Mouse (Mus musculus) heart, adult 2 months (tissue): Measurements from ENCODE around the gene Rem2. TPM values are rescaled to one million over a fixed set of nuclear protein-coding genes. Genes with fewer than 3 reads are reported as not detected.
A peak's percentile ranks its signal among the peaks of the same experiment; 100 is the strongest.

Source experiments
- DNase-seq, 2 experiments: peaks; one replicate each; pipeline ENCODE4 v3.0.0; 2021
- H3K27ac ChIP-seq: fragments of 200-600 bp; 2 replicates; pipeline ENCODE4 v1.8.1; 2022
- H3K27me3 ChIP-seq: fragments of 200-500 bp; 2 replicates; pipeline ENCODE4 v1.6.1; 2012; ENCODE audit warnings: mild to moderate bottlenecking, low read length, inconsistent platforms, mixed read lengths; ENCODE audit not compliant: control insufficient read depth, insufficient read depth
- H3K36me3 ChIP-seq: fragments of 200-500 bp; 2 replicates; pipeline ENCODE4 v1.6.1; 2012; ENCODE audit warnings: low read length, inconsistent platforms; ENCODE audit not compliant: control insufficient read depth, insufficient read depth
- H3K4me1 ChIP-seq: fragments of 200-500 bp; 2 replicates; pipeline ENCODE4 v1.6.1; 2011; ENCODE audit warnings: low read length; ENCODE audit not compliant: control insufficient read depth, insufficient read depth
- H3K4me3 ChIP-seq: fragments of 200-600 bp; 2 replicates; pipeline ENCODE4 v1.8.1; 2022
- H3K79me2 ChIP-seq: fragments of 200-500 bp; replicated peaks from 2 replicates; pipeline ENCODE4 v1.6.1; 2012; ENCODE audit warnings: mild to moderate bottlenecking, inconsistent platforms, low read length, moderate library complexity, mixed read lengths; ENCODE audit not compliant: control insufficient read depth, insufficient read depth
- H3K9ac ChIP-seq: fragments of 200-500 bp; 2 replicates; pipeline ENCODE4 v1.6.1; 2012; ENCODE audit warnings: low read depth, mild to moderate bottlenecking, control low read depth, inconsistent platforms, low read length, mixed read lengths
- CTCF ChIP-seq: fragments of 200-600 bp; IDR thresholded peaks from 2 replicates; pipeline ENCODE4 v1.8.1; 2022; ENCODE audit warnings: antibody characterized with exemption, mild to moderate bottlenecking, moderate library complexity
- EP300 ChIP-seq: fragments of 200-500 bp; IDR thresholded peaks from 2 replicates; pipeline ENCODE4 v1.6.1; 2011; ENCODE audit warnings: low read depth, low read length, control low read depth; ENCODE audit not compliant: insufficient read depth
- POLR2A ChIP-seq: fragments of 200-500 bp; IDR thresholded peaks from 2 replicates; pipeline ENCODE4 v1.6.1; 2011; ENCODE audit warnings: mild to moderate bottlenecking, low read depth, low read length, control low read depth; ENCODE audit not compliant: insufficient read depth
- WGBS: fragments of 180-500 bp; shearing (Covaris S2); methylation state at CpG from one replicate; pipeline ENCODE4 v1.1.7; 2018; 5-methylcytosine and 5-hydroxymethylcytosine counted together
- intact Hi-C: fragments of 180-260 bp; cut with DNase I; formaldehyde crosslinking; loops from one replicate; pipeline ENCODE4 v1.15.1; 2025
- polyA plus RNA-seq: library from polyadenylated mRNA; depleted of rRNA; stranded (reverse); fragments of >200 nt; gene quantifications from 2 replicates; pipeline ENCODE4 v1.2.3, GENCODE M21; 2012
- total RNA-seq, 2 experiments: library from RNA; stranded (reverse); gene quantifications; 2 replicates each; pipeline ENCODE4 v1.2.3; 2021

Rem2 gene
- total and polyA plus RNA-seq, 3 experiments = not detected

DNA sequence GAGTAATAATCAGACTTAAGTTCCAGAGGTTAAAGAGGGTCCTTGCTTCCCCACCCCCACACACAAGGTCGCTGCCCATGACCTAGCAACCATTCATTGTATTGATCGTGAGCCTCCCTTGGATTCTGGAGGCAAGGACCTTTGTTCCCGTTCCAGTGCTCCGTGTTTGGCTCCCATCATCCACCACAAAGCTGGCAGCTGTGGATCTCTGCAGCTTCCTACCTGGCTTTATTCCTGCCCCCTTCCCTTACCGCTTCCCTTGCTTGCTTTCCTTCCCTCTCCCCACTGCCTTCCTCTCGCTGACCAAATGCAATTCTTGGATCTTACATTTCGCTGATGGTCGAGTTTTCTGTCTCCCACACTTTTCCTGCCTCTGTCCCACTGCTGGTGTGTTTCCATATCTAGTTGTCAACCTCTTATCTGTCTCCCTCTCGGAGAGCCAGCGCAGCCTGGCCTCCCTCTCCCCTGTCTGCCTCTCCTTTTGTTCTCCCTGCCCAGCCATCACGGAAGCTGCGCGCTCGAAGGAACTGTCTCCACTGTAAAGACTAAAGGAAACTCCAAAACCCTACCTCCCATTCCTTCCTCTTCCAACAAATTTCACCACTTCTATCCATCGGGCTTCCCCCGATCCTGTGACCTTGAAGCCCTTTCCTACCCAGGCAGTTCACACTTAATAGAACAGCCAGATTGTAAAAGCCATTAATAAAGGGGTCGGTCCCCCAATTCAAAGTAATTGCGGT is 45.3 kb upstream of the Rem2 start:
- no peak for TF ChIP-seq CTCF
- no peak for TF ChIP-seq EP300
- TF ChIP-seq POLR2A = no peak
- peak in 1 of 2 experiments; percentile 25 for DNase-seq
- H3K4me3 ChIP-seq = peak overlapping the region; percentile 71
- peak overlapping the region; percentile 81 for H3K27ac ChIP-seq
- intact Hi-C loops = loop anchor here (2.0 kb wide), 1 partner anchor 18 kb away; no protein-coding TSS in a partner anchor
- peaks cover 1% of the 10 kb centered on the region; the same call in 1 of the 2 replicates for H3K27me3 ChIP-seq
- WGBS = 16% methylated on average over 18 of the region's 18 CpGs
- H3K79me2 ChIP-seq = no peaks in the 10 kb centered on the region
- peak overlapping the region; percentile 87 for H3K9ac ChIP-seq
- peaks cover 11% of the 10 kb centered on the region for H3K4me1 ChIP-seq
- H3K36me3 ChIP-seq = no peaks in the 10 kb centered on the region

DNA sequence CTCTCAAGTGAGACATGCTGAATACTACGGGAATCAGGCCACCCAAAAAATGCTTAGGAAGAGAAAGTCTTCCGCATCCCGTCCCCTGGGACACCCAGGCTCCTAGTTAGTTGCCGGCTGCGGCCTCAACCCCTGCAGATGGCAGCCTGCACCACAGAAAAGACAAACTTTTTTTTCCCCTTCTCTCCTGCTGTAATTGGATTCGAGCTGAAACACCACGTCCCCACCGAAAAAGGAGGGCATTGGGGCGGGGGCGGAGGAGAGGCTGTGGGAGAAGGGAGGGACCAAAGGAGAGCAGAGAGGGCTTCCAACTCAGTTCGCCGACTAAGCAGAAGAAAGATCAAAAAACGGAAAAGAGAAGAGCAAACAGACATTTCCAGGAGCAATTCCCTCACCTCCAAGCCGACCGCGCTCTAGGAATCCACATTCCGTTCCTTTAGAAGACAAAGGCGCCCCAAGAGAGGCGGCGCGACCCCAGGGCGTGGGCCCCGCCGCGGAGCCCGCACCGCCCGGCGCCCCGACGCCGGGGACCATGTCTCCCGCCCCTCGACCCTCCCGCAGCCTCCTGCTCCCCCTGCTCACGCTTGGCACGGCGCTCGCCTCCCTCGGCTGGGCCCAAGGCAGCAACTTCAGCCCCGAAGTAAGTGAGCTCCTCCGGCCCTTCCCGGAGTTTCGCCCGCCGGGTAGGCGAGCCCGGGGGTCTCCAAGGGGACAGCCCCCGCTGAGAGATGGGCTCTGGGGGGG is 44.4 kb upstream of the Rem2 start, which contains the start of gene Mmp14:
Gene Mmp14 (plus strand): TSS at position 279 of the 744 bp plus-strand sequence.
- Histone ChIP-seq H3K4me3 (peak within 1 kb of the TSS; percentile 71), H3K27ac (peak within 1 kb of the TSS; percentile 81), H3K9ac (peak within 1 kb of the TSS; percentile 87), H3K79me2 (no peaks in the 10 kb centered on the region), H3K36me3 (no peaks in the 10 kb centered on the region), H3K4me1 (peaks cover 9% of the 10 kb centered on the region), H3K27me3 (peaks cover 1% of the 10 kb centered on the region; the same call in 1 of the 2 replicates)
- WGBS = under 1% methylated on average over 49 of the region's 49 CpGs
- DNase-seq = peak; percentile 73 to 80
- peak; percentile 54 for TF ChIP-seq CTCF
- 0 out of 2 replicates have a peak, but pooled peaks have one; percentile 11 for TF ChIP-seq EP300
- TF ChIP-seq POLR2A = peak; percentile 62
- intact Hi-C loops = loop anchor here (2.0 kb wide), 1 partner anchor 17 kb away; no protein-coding TSS in a partner anchor

DNA sequence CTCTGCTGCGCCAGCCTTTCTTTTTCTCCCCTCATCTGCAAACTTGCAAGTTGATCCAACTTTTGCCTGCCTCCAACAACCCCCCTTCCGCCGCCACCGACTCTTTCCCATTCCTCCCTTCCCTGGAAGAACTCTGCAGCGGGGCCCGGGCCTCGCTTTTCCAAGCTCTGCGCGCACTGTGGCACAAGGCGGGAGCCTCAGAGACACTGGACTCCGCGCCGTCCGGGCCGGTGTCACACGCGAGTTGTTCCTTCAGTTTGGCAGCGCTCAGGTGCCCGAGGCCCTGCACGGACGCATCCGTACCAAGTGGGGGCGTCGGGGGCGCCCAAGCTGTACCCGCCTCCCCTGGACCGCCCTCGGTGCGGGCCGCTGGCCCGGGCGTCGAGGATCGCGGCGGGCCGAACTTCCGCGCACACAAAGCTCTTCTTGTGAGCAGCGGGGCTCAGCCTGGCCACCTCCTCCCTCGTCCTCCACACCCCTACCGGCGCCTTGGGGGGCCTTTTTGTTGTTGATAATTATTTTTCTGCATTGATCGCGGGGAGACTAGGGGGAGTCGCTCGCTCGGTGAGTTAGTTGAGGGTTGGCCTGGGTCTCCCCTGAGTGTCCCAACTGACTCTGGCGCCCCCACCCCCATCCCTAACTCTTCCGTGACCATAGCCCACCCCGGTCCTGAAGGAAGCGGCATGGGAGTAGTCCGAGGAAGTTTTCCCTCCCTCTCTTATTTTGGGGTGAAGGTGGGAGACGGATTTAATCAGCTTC is 43.6 kb upstream of the Rem2 start:
- 6% methylated on average over 54 of the region's 54 CpGs for WGBS
- peak overlapping the region; percentile 71 for H3K4me3 ChIP-seq
- peaks cover 1% of the 10 kb centered on the region; the same call in 1 of the 2 replicates for H3K27me3 ChIP-seq
- peak overlapping the region; percentile 87 for H3K9ac ChIP-seq
- TF ChIP-seq EP300 = no peak
- TF ChIP-seq POLR2A = no peak
- TF ChIP-seq CTCF = peak; percentile 35
- H3K79me2 ChIP-seq = no peaks in the 10 kb centered on the region
- H3K4me1 ChIP-seq = peaks cover 9% of the 10 kb centered on the region
- no peaks in the 10 kb centered on the region for H3K36me3 ChIP-seq
- peak overlapping the region; percentile 81 for H3K27ac ChIP-seq
- peak; percentile 49 to 67 for DNase-seq
- intact Hi-C loops = no loop called here

DNA sequence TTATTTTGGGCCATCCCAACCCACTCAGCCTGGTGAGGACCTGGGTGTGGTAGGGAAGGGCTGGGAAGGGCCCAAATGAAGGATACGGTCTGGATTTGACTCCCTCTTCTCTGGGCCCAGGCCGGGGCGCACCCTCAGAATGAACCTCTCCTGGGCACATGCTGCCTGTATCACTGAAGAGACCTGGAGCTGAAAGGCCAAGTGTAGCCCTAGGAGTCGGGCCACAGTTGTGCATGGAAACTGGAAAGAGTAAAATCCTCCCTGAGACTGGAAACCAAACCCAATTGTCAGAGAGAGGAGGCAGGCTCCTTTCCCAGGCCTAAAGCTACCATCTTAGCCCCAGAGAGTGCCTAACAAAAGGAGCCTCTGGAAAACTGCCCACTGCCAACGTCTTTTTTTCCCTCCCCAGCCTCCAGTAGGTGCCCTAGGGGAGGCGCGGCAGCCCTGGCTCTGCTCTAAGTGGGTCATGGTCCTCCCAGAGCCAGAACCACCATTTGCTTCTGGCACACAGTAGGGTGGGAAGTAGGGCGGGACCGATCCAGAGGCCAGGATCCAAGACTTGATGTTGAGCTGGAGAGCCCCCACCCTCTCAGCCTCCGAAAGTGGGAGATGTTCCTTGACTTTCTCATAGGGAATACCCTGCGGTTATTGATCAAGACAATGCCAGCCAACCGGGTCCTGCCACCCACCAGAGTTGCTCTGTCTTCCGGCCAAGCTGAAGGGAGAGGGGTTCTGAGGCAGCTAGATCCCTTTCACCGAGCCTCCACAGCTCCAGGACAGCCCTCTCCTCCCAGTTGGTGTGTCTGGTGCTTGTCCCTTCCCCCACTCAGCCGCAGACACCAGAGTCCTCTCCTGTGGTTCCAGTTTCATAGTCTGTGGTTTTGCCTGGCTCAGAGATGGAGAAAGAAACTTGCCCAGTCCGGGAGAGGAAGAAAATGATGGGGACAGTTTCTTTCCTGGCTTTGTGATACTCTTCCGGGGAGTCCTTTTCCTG is 42.8 kb upstream of the Rem2 start:
- 32% methylated on average over 17 of the region's 17 CpGs for WGBS
- Histone ChIP-seq H3K27ac (peak overlapping the region; percentile 81), H3K4me1 (peaks cover 9% of the 10 kb centered on the region), H3K9ac (peak overlapping the region; percentile 87), H3K36me3 (no peaks in the 10 kb centered on the region), H3K79me2 (no peaks in the 10 kb centered on the region), H3K4me3 (peak overlapping the region; percentile 71), H3K27me3 (peaks cover 1% of the 10 kb centered on the region; the same call in 1 of the 2 replicates)
- intact Hi-C loops = no loop called here
- DNase-seq = peak; percentile 47 to 55
- TF ChIP-seq POLR2A = no peak
- TF ChIP-seq EP300 = no peak
- TF ChIP-seq CTCF = no peak
